Mouse (Mus musculus): Measurements from ENCODE around the gene Tfpt. TPM values are rescaled to one million over a fixed set of nuclear protein-coding genes. Genes with fewer than 3 reads are reported as not detected.

Tfpt gene
- polyA plus RNA-seq (2014; fragmentation: Illumina TruSeq; extraction: RNeasy Lipid Tissue Mini Kit (QIAGEN cat#74804); ENCODE audit: insufficient read depth, low read depth, low replicate concordance) = 18.3 TPM

DNA sequence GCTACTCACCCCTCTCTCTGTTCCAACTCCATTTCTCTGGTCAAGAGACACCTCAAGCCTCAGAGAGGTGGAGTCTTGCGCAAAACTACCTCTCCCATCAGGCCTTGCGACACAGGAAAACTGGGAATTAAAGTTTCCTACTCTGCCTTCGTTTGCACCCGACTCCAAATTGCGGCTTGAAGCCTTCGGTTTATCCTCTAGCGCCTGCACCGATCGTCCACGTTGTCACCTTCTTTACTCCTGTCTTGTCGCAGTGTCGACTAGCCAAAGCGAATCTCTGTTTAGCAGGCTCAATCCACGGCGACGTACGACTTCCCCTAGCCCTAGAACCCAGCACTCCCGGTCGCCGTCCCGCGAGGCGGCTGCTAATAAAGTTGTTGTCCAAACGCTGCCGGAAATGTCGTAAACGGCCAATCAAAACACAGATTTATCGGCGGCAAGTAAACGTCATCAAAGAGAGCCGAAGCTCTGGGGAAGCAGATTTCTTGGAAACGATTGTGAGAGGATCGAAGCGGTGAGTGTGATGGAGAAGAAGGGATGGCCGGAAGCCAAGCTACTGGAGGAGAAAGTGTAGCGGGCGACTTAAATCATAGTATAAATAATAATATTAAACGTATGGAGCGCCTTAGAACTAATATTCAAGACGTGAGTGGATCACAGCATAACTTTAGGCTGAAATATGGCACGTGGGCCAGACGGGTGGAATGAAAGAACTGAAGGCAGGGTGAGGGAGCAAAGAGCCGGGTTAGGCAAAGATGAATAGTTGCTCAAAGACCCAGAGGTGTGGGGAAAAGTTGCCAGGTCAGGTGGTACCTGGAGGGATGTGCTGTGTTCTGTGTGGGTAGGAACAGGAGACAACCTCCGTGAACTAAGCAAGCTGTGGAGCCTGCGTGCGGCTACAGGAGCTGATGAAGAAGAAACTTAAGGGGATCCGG, at the start of gene Tfpt, which contains the start of gene Prpf31:
Gene Tfpt (minus strand): TSS at position 387 of the 935 bp plus-strand sequence.
Gene Prpf31 (plus strand): TSS at position 443 of the 935 bp plus-strand sequence.

DNA sequence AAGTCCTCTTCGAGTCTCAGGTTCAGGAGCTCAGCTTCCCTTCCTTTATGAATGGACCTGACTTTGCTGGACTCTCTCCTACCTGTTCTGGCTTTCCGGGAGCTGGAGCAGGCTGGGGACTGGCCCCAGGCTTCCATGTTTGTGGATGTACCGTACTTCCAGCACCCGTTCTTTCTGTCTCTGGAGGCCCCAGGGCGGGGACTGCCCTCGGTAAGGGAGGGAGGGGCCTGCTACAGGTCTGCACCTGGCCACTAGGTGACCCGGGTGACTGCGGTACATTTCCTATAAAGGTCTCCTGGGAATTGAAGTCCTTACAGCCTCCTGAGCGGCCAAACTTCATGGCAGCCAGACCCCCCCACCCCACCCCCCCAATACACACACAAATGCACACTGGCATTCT, 47.6 kb upstream of the Tfpt start, which contains the start of gene Tmc4:
Gene Tmc4 (minus strand): TSS at position 212 of the 400 bp plus-strand sequence.

DNA sequence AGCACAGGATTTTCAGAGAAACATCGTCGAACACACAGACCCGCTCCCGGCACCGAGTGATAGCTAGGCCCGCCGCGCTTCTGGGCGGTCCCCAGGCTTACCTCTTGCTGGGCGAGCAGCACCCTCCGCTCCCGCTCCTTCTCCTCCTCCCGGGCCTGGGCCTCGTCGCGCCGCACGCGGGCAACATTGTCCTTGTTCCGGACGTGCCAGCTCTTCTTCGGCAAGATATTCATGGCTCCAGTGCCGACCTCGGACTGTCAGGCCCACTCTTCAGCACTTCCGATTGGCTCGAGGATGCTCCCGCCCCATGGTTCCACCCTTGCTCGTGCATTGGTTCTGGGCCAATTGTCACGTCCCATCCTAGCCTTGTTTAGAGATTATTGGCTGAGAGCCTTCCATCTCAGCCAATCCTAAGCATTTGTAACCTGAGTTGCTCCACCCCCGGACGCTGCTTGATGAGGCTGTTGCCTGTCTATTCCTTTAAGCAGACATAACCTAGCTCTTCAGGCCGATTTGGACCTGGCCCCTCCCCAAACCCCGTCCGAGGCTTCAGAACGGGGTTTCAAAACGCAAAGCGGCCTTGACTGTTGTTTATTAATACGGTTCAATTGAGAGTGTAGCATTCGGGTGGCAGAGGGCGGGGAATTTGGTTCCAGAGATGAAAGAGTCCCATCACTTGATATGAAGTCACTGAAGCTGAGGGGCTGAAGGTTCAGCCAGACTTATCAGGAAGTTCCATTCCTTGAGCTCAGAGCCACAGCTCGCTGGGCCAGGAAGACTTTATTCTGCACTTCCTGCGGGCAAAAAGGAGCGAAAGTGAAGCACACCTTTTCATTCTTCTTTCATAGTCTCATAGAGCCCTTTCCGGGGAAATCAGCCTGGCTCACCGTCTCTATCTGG, 35.7 kb upstream of the Tfpt start, which contains the start of gene Leng1:
Gene Leng1 (minus strand): TSS at position 626 of the 900 bp plus-strand sequence.

GRCm38 (mm10) chr7:3644672-3645487, 15.2 kb upstream of the Tfpt start, which contains the start of gene Cnot3:
Gene Cnot3, plus strand, starts transcription at chr7:3645268.

DNA sequence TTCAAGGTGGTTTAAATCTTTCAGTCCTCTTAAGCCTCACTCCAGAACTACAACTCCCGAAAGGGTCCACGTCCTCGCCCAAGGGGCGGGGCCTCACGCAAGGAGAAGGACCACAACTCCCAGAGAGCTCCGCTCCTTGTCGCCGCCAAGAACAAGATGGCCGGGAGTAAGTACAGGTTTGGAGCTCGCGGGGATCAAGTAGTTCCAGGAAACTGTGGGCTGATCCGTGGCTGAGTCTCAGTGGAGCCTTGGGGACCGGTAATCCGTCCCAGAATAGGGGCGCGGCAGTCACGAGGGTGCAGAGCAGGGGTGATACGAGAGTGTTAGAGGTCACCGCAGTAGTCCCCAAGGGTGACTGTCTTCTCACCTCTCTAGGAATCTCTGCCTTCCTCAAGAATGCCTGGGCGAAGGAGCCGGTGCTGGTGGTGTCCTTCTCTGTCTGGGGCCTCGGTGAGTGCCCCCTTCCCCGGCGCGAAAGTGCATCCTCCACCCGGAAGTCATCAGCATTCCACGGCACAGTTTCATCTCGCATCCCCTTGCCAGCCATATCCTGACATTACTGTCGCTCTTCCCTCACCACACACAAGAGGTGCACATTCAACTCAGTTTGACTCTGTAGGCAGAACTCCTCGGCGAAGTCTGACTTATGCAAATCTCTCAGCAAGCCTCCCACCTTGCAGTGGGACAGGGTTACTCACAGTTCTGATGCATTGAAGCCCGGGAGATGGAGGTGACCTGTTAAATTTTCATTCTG, 12.3 kb downstream of the Tfpt start, which contains the start of gene Ndufa3:
Gene Ndufa3 (plus strand): TSS at position 132 of the 754 bp plus-strand sequence.

DNA sequence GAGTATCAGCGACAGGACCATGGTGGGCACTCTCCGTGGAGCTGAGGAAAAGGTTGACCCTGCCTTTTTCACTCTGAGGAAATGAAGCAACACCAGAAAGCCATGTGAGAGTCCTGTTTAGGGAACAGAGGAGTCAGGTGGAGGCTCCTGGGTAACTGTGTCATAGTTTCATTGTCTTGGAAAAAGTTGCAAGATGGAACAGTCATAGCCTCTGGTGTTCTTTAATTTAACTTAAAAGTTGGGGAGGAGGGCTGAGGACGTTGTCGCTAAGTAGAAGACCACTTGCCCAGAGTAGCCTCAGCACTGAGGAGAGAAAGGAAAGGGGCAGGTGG, 13.7 kb downstream of the Tfpt start, which contains the start of gene Oscar:
Gene Oscar (minus strand): TSS at position 101 of the 332 bp plus-strand sequence.

Other genes with a start within 250 kb of the Tfpt start
- not detected for gene Cacng8, start 239.2 kb downstream of the Tfpt start, polyA plus RNA-seq (2014; fragmentation: Illumina TruSeq; extraction: RNeasy Lipid Tissue Mini Kit (QIAGEN cat#74804); ENCODE audit: insufficient read depth, low read depth, low replicate concordance)
- not detected for gene Cacng6, start 205.7 kb downstream of the Tfpt start, polyA plus RNA-seq (2014; fragmentation: Illumina TruSeq; extraction: RNeasy Lipid Tissue Mini Kit (QIAGEN cat#74804); ENCODE audit: insufficient read depth, low read depth, low replicate concordance)
- 0.51 TPM for gene Tarm1, start 127.3 kb downstream of the Tfpt start, polyA plus RNA-seq (2014; fragmentation: Illumina TruSeq; extraction: RNeasy Lipid Tissue Mini Kit (QIAGEN cat#74804); ENCODE audit: insufficient read depth, low read depth, low replicate concordance)
- not detected for gene Oscar, start 13.8 kb downstream of the Tfpt start, polyA plus RNA-seq (2014; fragmentation: Illumina TruSeq; extraction: RNeasy Lipid Tissue Mini Kit (QIAGEN cat#74804); ENCODE audit: insufficient read depth, low read depth, low replicate concordance)
- 423 TPM for gene Ndufa3, start 12.6 kb downstream of the Tfpt start, polyA plus RNA-seq (2014; fragmentation: Illumina TruSeq; extraction: RNeasy Lipid Tissue Mini Kit (QIAGEN cat#74804); ENCODE audit: insufficient read depth, low read depth, low replicate concordance)
- 23.4 TPM for gene Prpf31, start 56 bp upstream of the Tfpt start, polyA plus RNA-seq (2014; fragmentation: Illumina TruSeq; extraction: RNeasy Lipid Tissue Mini Kit (QIAGEN cat#74804); ENCODE audit: insufficient read depth, low read depth, low replicate concordance)
- gene Cnot3, start 15.3 kb upstream of the Tfpt start, polyA plus RNA-seq (2014; fragmentation: Illumina TruSeq; extraction: RNeasy Lipid Tissue Mini Kit (QIAGEN cat#74804); ENCODE audit: insufficient read depth, low read depth, low replicate concordance) = 31.9 TPM
- 8.4 TPM for gene Leng1, start 35.9 kb upstream of the Tfpt start, polyA plus RNA-seq (2014; fragmentation: Illumina TruSeq; extraction: RNeasy Lipid Tissue Mini Kit (QIAGEN cat#74804); ENCODE audit: insufficient read depth, low read depth, low replicate concordance)
- gene Tmc4, start 47.6 kb upstream of the Tfpt start, polyA plus RNA-seq (2014; fragmentation: Illumina TruSeq; extraction: RNeasy Lipid Tissue Mini Kit (QIAGEN cat#74804); ENCODE audit: insufficient read depth, low read depth, low replicate concordance) = 31.0 TPM
- 75.9 TPM for gene Tsen34, start 62.9 kb upstream of the Tfpt start, polyA plus RNA-seq (2014; fragmentation: Illumina TruSeq; extraction: RNeasy Lipid Tissue Mini Kit (QIAGEN cat#74804); ENCODE audit: insufficient read depth, low read depth, low replicate concordance)
- 24.4 TPM for gene Mboat7, start 63.6 kb upstream of the Tfpt start, polyA plus RNA-seq (2014; fragmentation: Illumina TruSeq; extraction: RNeasy Lipid Tissue Mini Kit (QIAGEN cat#74804); ENCODE audit: insufficient read depth, low read depth, low replicate concordance)
- gene Rps9, start 74.1 kb upstream of the Tfpt start, polyA plus RNA-seq (2014; fragmentation: Illumina TruSeq; extraction: RNeasy Lipid Tissue Mini Kit (QIAGEN cat#74804); ENCODE audit: insufficient read depth, low read depth, low replicate concordance) = 2,231 TPM
- 14.4 TPM for gene Pirb, start 90.5 kb upstream of the Tfpt start, polyA plus RNA-seq (2014; fragmentation: Illumina TruSeq; extraction: RNeasy Lipid Tissue Mini Kit (QIAGEN cat#74804); ENCODE audit: insufficient read depth, low read depth, low replicate concordance)
- 0.52 TPM for gene Gm15448, start 195.8 kb upstream of the Tfpt start, polyA plus RNA-seq (2014; fragmentation: Illumina TruSeq; extraction: RNeasy Lipid Tissue Mini Kit (QIAGEN cat#74804); ENCODE audit: insufficient read depth, low read depth, low replicate concordance)
- gene Pira2, start 215.1 kb upstream of the Tfpt start, polyA plus RNA-seq (2014; fragmentation: Illumina TruSeq; extraction: RNeasy Lipid Tissue Mini Kit (QIAGEN cat#74804); ENCODE audit: insufficient read depth, low read depth, low replicate concordance) = 2.8 TPM